In genomic region chr13:100940791-100941190, GRCm38 (mm10) we compare ENCODE assay signal across 17 mouse cellular contexts.
DNase-seq lines count a peak whose midpoint lies in the region; ATAC-seq and TF ChIP-seq lines count a peak whose summit lies in the region.
"Had no signal": no experiment of that assay in that cellular context is flagged by ENCODE, and none has a peak within 500 bp of the region (broad histone marks: within the 10 kb centered on the region; RNA-seq: fewer than 3 reads in every experiment).

No protein-coding gene starts in this region.

- no peaks in the 10 kb centered on the region for H3K36me3 ChIP-seq in hindbrain, postnatal 0 days (ENCODE audit: insufficient read depth, low read length)
- H3K36me3 ChIP-seq in hindbrain, embryonic 11.5 days (ENCODE audit: control insufficient read depth, insufficient read depth, low read length): no peaks in the 10 kb centered on the region
- no peaks in the 10 kb centered on the region for H3K36me3 ChIP-seq in forebrain, embryonic 16.5 days (ENCODE audit: control insufficient read depth, insufficient read depth)
- no peaks in the 10 kb centered on the region for H3K36me3 ChIP-seq in forebrain, embryonic 13.5 days (ENCODE audit: poor library complexity, severe bottlenecking)
- H3K36me3 ChIP-seq: heart, embryonic 13.5 days; kidney, embryonic 15.5 days had no signal

- DNase-seq in adrenal gland, postnatal 14 days: peak; percentile 19
- no peak for DNase-seq in adrenal gland, postnatal 4 days (ENCODE audit: low spot score in 2 of 2)
- DNase-seq in hindbrain, postnatal 0 days (ENCODE audit: low spot score): peak; percentile 28
- DNase-seq in hindbrain, embryonic 11.5 days (ENCODE audit: low spot score): no peak
- DNase-seq in right cerebral cortex, postnatal 14 days: peak; percentile 9
- no peak for DNase-seq in right cerebral cortex, adult 2 months (ENCODE audit: low spot score in 2 of 2)
- DNase-seq: B cell, adult 2 months; gastrocnemius, postnatal 25 days; layer of hippocampus, adult 9-11 months; lung, postnatal 10 days; right cerebral cortex, postnatal 4 days had no signal

- TF ChIP-seq CTCF in hindbrain, postnatal 0 days (IDR thresholded peaks at IDR 0.05; ENCODE audit: low read depth): no peak

- no peaks in the 10 kb centered on the region for H3K9me3 ChIP-seq in hindbrain, postnatal 0 days (ENCODE audit: low read length)
- no peaks in the 10 kb centered on the region for H3K9me3 ChIP-seq in hindbrain, embryonic 11.5 days (ENCODE audit: control insufficient read depth, low read length)
- H3K9me3 ChIP-seq in forebrain, embryonic 16.5 days (ENCODE audit: control insufficient read depth, low read length): no peaks in the 10 kb centered on the region
- H3K9me3 ChIP-seq in forebrain, embryonic 13.5 days (replicated peaks): no peaks in the 10 kb centered on the region
- H3K9me3 ChIP-seq: heart, embryonic 13.5 days; kidney, embryonic 15.5 days had no signal

- H3K9ac ChIP-seq in hindbrain, postnatal 0 days (replicated peaks; ENCODE audit: low read length): no peak overlapping the region
- H3K9ac ChIP-seq in hindbrain, embryonic 11.5 days (ENCODE audit: low read depth, low read length): no peak overlapping the region
- H3K9ac ChIP-seq in forebrain, embryonic 16.5 days (replicated peaks; ENCODE audit: low read depth, low read length): no peak overlapping the region
- H3K9ac ChIP-seq in forebrain, embryonic 13.5 days: no peak overlapping the region
- H3K9ac ChIP-seq: heart, embryonic 13.5 days; kidney, embryonic 15.5 days had no signal

- no peak overlapping the region for H3K4me3 ChIP-seq in hindbrain, postnatal 0 days (ENCODE audit: low read length)
- no peak overlapping the region for H3K4me3 ChIP-seq in hindbrain, embryonic 11.5 days (ENCODE audit: low read depth, low read length)
- H3K4me3 ChIP-seq in forebrain, embryonic 16.5 days (replicated peaks; ENCODE audit: low read length): no peak overlapping the region
- H3K4me3 ChIP-seq in forebrain, embryonic 13.5 days: no peak overlapping the region
- H3K4me3 ChIP-seq: heart, embryonic 13.5 days; kidney, embryonic 15.5 days had no signal

- no peak for ATAC-seq in hindbrain, postnatal 0 days
- ATAC-seq in hindbrain, embryonic 11.5 days (ENCODE audit: low FRiP score): no peak
- no peak for ATAC-seq in forebrain, embryonic 16.5 days
- no peak for ATAC-seq in forebrain, embryonic 13.5 days
- ATAC-seq: hindbrain, embryonic 16.5 days had no signal

- 82% methylated on average over 13 of the region's 13 CpGs for WGBS in hindbrain, postnatal 0 days
- WGBS in hindbrain, embryonic 11.5 days: 86% methylated on average over 13 of the region's 13 CpGs
- 82% methylated on average over 13 of the region's 13 CpGs for WGBS in forebrain, embryonic 16.5 days
- WGBS in forebrain, embryonic 13.5 days: 86% methylated on average over 13 of the region's 13 CpGs

- no peak overlapping the region for H3K4me2 ChIP-seq in hindbrain, postnatal 0 days (ENCODE audit: low read depth, low read length)
- no peak overlapping the region for H3K4me2 ChIP-seq in hindbrain, embryonic 11.5 days (replicated peaks; ENCODE audit: low read depth, low read length)
- H3K4me2 ChIP-seq in forebrain, embryonic 16.5 days (ENCODE audit: low read length): no peak overlapping the region
- H3K4me2 ChIP-seq in forebrain, embryonic 13.5 days: no peak overlapping the region
- H3K4me2 ChIP-seq: heart, embryonic 13.5 days; kidney, embryonic 15.5 days; liver, embryonic 11.5 days had no signal

- no peaks in the 10 kb centered on the region for H3K4me1 ChIP-seq in hindbrain, postnatal 0 days (ENCODE audit: insufficient read depth, low read length)
- H3K4me1 ChIP-seq in hindbrain, embryonic 11.5 days (replicated peaks; ENCODE audit: control insufficient read depth, insufficient read depth, low read length): no peaks in the 10 kb centered on the region
- no peaks in the 10 kb centered on the region for H3K4me1 ChIP-seq in forebrain, embryonic 16.5 days (replicated peaks; ENCODE audit: control insufficient read depth, insufficient read depth, low read length)
- H3K4me1 ChIP-seq in forebrain, embryonic 13.5 days: no peaks in the 10 kb centered on the region

- H3K27me3 ChIP-seq in hindbrain, postnatal 0 days (ENCODE audit: insufficient read depth, low read length): no peaks in the 10 kb centered on the region
- no peaks in the 10 kb centered on the region for H3K27me3 ChIP-seq in hindbrain, embryonic 11.5 days (ENCODE audit: control insufficient read depth, insufficient read depth, low read length)
- no peaks in the 10 kb centered on the region for H3K27me3 ChIP-seq in forebrain, embryonic 16.5 days (replicated peaks; ENCODE audit: control insufficient read depth, insufficient read depth, low read length)
- no peaks in the 10 kb centered on the region for H3K27me3 ChIP-seq in forebrain, embryonic 13.5 days
- H3K27me3 ChIP-seq: heart, embryonic 13.5 days; kidney, embryonic 15.5 days had no signal

- H3K27ac ChIP-seq in hindbrain, postnatal 0 days: no peak overlapping the region
- H3K27ac ChIP-seq in hindbrain, embryonic 11.5 days (ENCODE audit: low read depth, low read length): no peak overlapping the region
- H3K27ac ChIP-seq in forebrain, embryonic 16.5 days (ENCODE audit: low read length): no peak overlapping the region
- no peak overlapping the region for H3K27ac ChIP-seq in forebrain, embryonic 13.5 days
- H3K27ac ChIP-seq: heart, embryonic 13.5 days; kidney, embryonic 15.5 days had no signal

Comparison
In these comparisons a context has a peak if more than half of its experiments do, and no peak if none do; other contexts are left out.
1. DNase-seq: peak in adrenal gland, postnatal 14 days (single experiment), hindbrain, postnatal 0 days (single experiment) and right cerebral cortex, postnatal 14 days (single experiment); none in adrenal gland, postnatal 4 days (0 of 2), hindbrain, embryonic 11.5 days (single experiment) and right cerebral cortex, adult 2 months (0 of 2).